Mouse (Mus musculus): Measurements from ENCODE around the gene Gng2.

DNA sequence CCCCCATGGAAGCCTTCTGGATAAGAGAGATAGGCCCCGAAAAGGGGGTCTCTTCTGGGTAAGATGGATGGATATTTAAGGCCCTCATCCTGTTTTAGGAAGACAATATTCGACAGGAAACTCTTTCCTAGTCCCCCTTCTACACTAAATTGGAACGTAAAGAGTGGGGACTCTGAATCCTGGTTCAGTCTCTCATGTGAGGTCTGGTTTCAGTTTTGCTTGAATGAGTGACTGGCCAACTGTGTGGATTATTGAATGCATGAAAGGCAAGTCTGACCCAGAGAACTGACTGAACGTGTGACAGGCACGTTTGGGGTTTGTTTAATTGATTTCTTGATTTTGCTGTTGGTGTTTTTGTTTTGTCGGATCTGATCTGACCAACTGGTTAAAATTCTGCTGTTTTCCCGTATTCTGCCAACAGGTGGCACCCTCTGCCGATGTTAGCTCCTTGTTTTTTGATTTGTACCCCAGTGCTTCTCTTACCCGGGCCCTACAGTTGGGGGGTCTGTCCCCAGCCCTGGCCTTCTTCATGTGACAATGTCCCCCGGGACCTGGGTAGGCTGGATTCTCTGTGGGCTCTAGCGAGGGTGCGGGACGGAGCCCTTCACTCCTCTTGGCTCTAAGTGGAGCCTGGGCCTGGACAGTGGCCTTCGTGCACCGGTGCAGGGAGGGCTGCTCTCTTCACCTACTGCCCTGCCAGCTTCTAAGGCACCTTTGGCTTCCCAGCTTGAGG lies 137.7 kb downstream of the Gng2 start:
- TF ChIP-seq USF1 (IDR thresholded peaks at IDR 0.05; ENCODE audit: low read depth), result no peak
- TF ChIP-seq CTCF (IDR thresholded peaks at IDR 0.05; ENCODE audit: control insufficient read depth, insufficient read depth, insufficient read length), result no peak
- no peak for TF ChIP-seq MAX (IDR thresholded peaks at IDR 0.05)
